Mouse (Mus musculus): ENCODE results near the gene Arhgap15. TPM values are rescaled to one million over a fixed set of nuclear protein-coding genes. Genes with fewer than 3 reads are reported as not detected.

The Arhgap15 gene
- polyA plus RNA-seq, 1 experiment, result not detected

GRCm38 (mm10) chr2:44242628-44243255 lies 494.1 kb downstream of the Arhgap15 start:
- no peak overlapping the region for H3K27ac ChIP-seq (ENCODE audit: insufficient read depth, low read length)
- TF ChIP-seq CTCF (IDR thresholded peaks at IDR 0.05; ENCODE audit: borderline replicate concordance, insufficient read depth, low read length), result no peak
- no peak for TF ChIP-seq POLR2A (IDR thresholded peaks at IDR 0.05; ENCODE audit: low read depth, low read length)
- no peak overlapping the region for H3K4me3 ChIP-seq (ENCODE audit: insufficient read depth, low read length)
- H3K4me1 ChIP-seq (ENCODE audit: control insufficient read depth, insufficient read depth, low read length), result no peaks in the 10 kb centered on the region

- no peak overlapping the region for H3K4me3 ChIP-seq (ENCODE audit: insufficient read depth, low read length)
- no peaks in the 10 kb centered on the region for H3K4me1 ChIP-seq (ENCODE audit: control insufficient read depth, insufficient read depth, low read length)
- TF ChIP-seq POLR2A (IDR thresholded peaks at IDR 0.05; ENCODE audit: low read depth, low read length) (no peak), CTCF (IDR thresholded peaks at IDR 0.05; ENCODE audit: borderline replicate concordance, insufficient read depth, low read length) (no peak)
- H3K27ac ChIP-seq (ENCODE audit: insufficient read depth, low read length), result no peak overlapping the region
Measured at GRCm38 (mm10) chr2:44255343-44255742, 506.7 kb downstream of the Arhgap15 start.

- TF ChIP-seq CTCF (IDR thresholded peaks at IDR 0.05; ENCODE audit: borderline replicate concordance, insufficient read depth, low read length) (no peak), POLR2A (IDR thresholded peaks at IDR 0.05; ENCODE audit: low read depth, low read length) (no peak)
- Histone ChIP-seq H3K27ac (ENCODE audit: insufficient read depth, low read length) (no peak overlapping the region), H3K4me1 (ENCODE audit: control insufficient read depth, insufficient read depth, low read length) (no peaks in the 10 kb centered on the region), H3K4me3 (ENCODE audit: insufficient read depth, low read length) (no peak overlapping the region)
Measured at GRCm38 (mm10) chr2:44257946-44258345, 509.3 kb downstream of the Arhgap15 start.

- TF ChIP-seq CTCF (IDR thresholded peaks at IDR 0.05; ENCODE audit: borderline replicate concordance, insufficient read depth, low read length) (no peak), POLR2A (IDR thresholded peaks at IDR 0.05; ENCODE audit: low read depth, low read length) (no peak)
- Histone ChIP-seq H3K4me1 (ENCODE audit: control insufficient read depth, insufficient read depth, low read length) (no peaks in the 10 kb centered on the region), H3K4me3 (ENCODE audit: insufficient read depth, low read length) (no peak overlapping the region), H3K27ac (ENCODE audit: insufficient read depth, low read length) (no peak overlapping the region)
Measured at GRCm38 (mm10) chr2:44271455-44272346, 523.1 kb downstream of the Arhgap15 start.

- TF ChIP-seq POLR2A (IDR thresholded peaks at IDR 0.05; ENCODE audit: low read depth, low read length) (no peak), CTCF (IDR thresholded peaks at IDR 0.05; ENCODE audit: borderline replicate concordance, insufficient read depth, low read length) (no peak)
- H3K27ac ChIP-seq (ENCODE audit: insufficient read depth, low read length), result no peak overlapping the region
Measured at GRCm38 (mm10) chr2:44272606-44273005, 524.0 kb downstream of the Arhgap15 start.

GRCm38 (mm10) chr2:44274425-44274824 lies 525.8 kb downstream of the Arhgap15 start:
- H3K4me3 ChIP-seq (ENCODE audit: insufficient read depth, low read length), result no peak overlapping the region
- H3K4me1 ChIP-seq (ENCODE audit: control insufficient read depth, insufficient read depth, low read length), result no peaks in the 10 kb centered on the region
- TF ChIP-seq CTCF (IDR thresholded peaks at IDR 0.05; ENCODE audit: borderline replicate concordance, insufficient read depth, low read length), result no peak
- TF ChIP-seq POLR2A (IDR thresholded peaks at IDR 0.05; ENCODE audit: low read depth, low read length), result no peak
- H3K27ac ChIP-seq (ENCODE audit: insufficient read depth, low read length), result no peak overlapping the region

More at GRCm38 (mm10) chr2:44272606-44273005, 524.0 kb downstream of the Arhgap15 start:
- H3K4me1 ChIP-seq (ENCODE audit: control insufficient read depth, insufficient read depth, low read length), result no peaks in the 10 kb centered on the region
- no peak overlapping the region for H3K4me3 ChIP-seq (ENCODE audit: insufficient read depth, low read length)

- no peak overlapping the region for H3K27ac ChIP-seq (ENCODE audit: insufficient read depth, low read length)
- TF ChIP-seq POLR2A (IDR thresholded peaks at IDR 0.05; ENCODE audit: low read depth, low read length), result no peak
- TF ChIP-seq CTCF (IDR thresholded peaks at IDR 0.05; ENCODE audit: borderline replicate concordance, insufficient read depth, low read length), result no peak
- H3K4me3 ChIP-seq (ENCODE audit: insufficient read depth, low read length), result no peak overlapping the region
Measured at GRCm38 (mm10) chr2:44286181-44286719, 537.6 kb downstream of the Arhgap15 start.

GRCm38 (mm10) chr2:44299156-44299555 lies 550.5 kb downstream of the Arhgap15 start:
- Histone ChIP-seq H3K27ac (ENCODE audit: insufficient read depth, low read length) (no peak overlapping the region), H3K4me3 (ENCODE audit: insufficient read depth, low read length) (no peak overlapping the region), H3K4me1 (ENCODE audit: control insufficient read depth, insufficient read depth, low read length) (no peaks in the 10 kb centered on the region)
- no peak for TF ChIP-seq POLR2A (IDR thresholded peaks at IDR 0.05; ENCODE audit: low read depth, low read length)

More at GRCm38 (mm10) chr2:44286181-44286719, 537.6 kb downstream of the Arhgap15 start:
- no peaks in the 10 kb centered on the region for H3K4me1 ChIP-seq (ENCODE audit: control insufficient read depth, insufficient read depth, low read length)

GRCm38 (mm10) chr2:44299909-44300308 lies 551.3 kb downstream of the Arhgap15 start:
- TF ChIP-seq CTCF (IDR thresholded peaks at IDR 0.05; ENCODE audit: borderline replicate concordance, insufficient read depth, low read length) (no peak), POLR2A (IDR thresholded peaks at IDR 0.05; ENCODE audit: low read depth, low read length) (no peak)
- Histone ChIP-seq H3K4me3 (ENCODE audit: insufficient read depth, low read length) (no peak overlapping the region), H3K4me1 (ENCODE audit: control insufficient read depth, insufficient read depth, low read length) (no peaks in the 10 kb centered on the region), H3K27ac (ENCODE audit: insufficient read depth, low read length) (no peak overlapping the region)

- no peak for TF ChIP-seq POLR2A (IDR thresholded peaks at IDR 0.05; ENCODE audit: low read depth, low read length)
- no peak for TF ChIP-seq CTCF (IDR thresholded peaks at IDR 0.05; ENCODE audit: borderline replicate concordance, insufficient read depth, low read length)
- H3K4me3 ChIP-seq (ENCODE audit: insufficient read depth, low read length), result no peak overlapping the region
- H3K27ac ChIP-seq (ENCODE audit: insufficient read depth, low read length), result no peak overlapping the region
- no peaks in the 10 kb centered on the region for H3K4me1 ChIP-seq (ENCODE audit: control insufficient read depth, insufficient read depth, low read length)
Measured at GRCm38 (mm10) chr2:44300466-44300865, 551.8 kb downstream of the Arhgap15 start.

All from embryonic fibroblast, embryonic 13.5 days (primary cell).